Mouse (Mus musculus) brain, embryonic 14.5 days (tissue): ENCODE measurements around the gene C2cd3.

Source experiments
- CTCF ChIP-seq: fragments of 200-500 bp; IDR thresholded peaks from 2 replicates; pipeline ENCODE4 v1.5.1; 2012; ENCODE audit warnings: inconsistent platforms, mild to moderate bottlenecking, moderate library complexity, borderline replicate concordance; ENCODE audit not compliant: insufficient read depth, insufficient read length; ENCODE audit errors: extremely low read depth
- POLR2A ChIP-seq: fragments of 200-500 bp; IDR thresholded peaks from 2 replicates; pipeline ENCODE4 v1.6.1; 2012; ENCODE audit warnings: mild to moderate bottlenecking, inconsistent platforms, borderline replicate concordance; ENCODE audit not compliant: poor library complexity, insufficient read depth, insufficient read length, severe bottlenecking; ENCODE audit errors: extremely low read depth

GRCm38 (mm10) chr7:100514573-100514972 is 142.5 kb downstream of the C2cd3 start, which contains the start of gene Dnajb13:
- TF ChIP-seq POLR2A (no peak), CTCF (no peak)
